Mouse (Mus musculus) liver, embryonic 12.5 days (tissue): ENCODE results near the gene Cep85l. TPM values are rescaled to one million over a fixed set of nuclear protein-coding genes. Genes with fewer than 3 reads are reported as not detected.

ENCODE experiments used
- ATAC-seq: fragments of 200-750 bp; cut with Nextera tagmentation; 2 replicates; pipeline ENCODE4 v1.8.0; 2017; ENCODE audit warnings: moderate number of reproducible peaks, mild to moderate bottlenecking, moderate library complexity
- H3K27ac ChIP-seq: fragments of 300-500 bp; sonication (generic); 2 replicates; pipeline ENCODE4 v1.5.1; 2016; ENCODE audit warnings: mild to moderate bottlenecking
- H3K27me3 ChIP-seq: fragments of 300-500 bp; sonication (generic); replicated peaks from 2 replicates; pipeline ENCODE4 v1.6.1; 2016; ENCODE audit warnings: mild to moderate bottlenecking, moderate library complexity
- H3K36me3 ChIP-seq: fragments of 300-500 bp; sonication (generic); 2 replicates; pipeline ENCODE4 v1.6.1; 2016; ENCODE audit warnings: mild to moderate bottlenecking, moderate library complexity
- H3K4me1 ChIP-seq: fragments of 300-500 bp; sonication (generic); 2 replicates; pipeline ENCODE4 v1.6.1; 2016
- H3K4me2 ChIP-seq: fragments of 300-500 bp; sonication (generic); 2 replicates; pipeline ENCODE4 v1.6.1; 2016; ENCODE audit warnings: mild to moderate bottlenecking, moderate library complexity
- H3K4me3 ChIP-seq: fragments of 300-500 bp; sonication (generic); 2 replicates; pipeline ENCODE4 v1.5.1; 2016; ENCODE audit warnings: mild to moderate bottlenecking, moderate library complexity
- H3K9ac ChIP-seq: fragments of 300-500 bp; sonication (generic); 2 replicates; pipeline ENCODE4 v1.6.1; 2016; ENCODE audit warnings: mild to moderate bottlenecking, moderate library complexity
- H3K9me3 ChIP-seq: fragments of 300-500 bp; sonication (generic); replicated peaks from 2 replicates; pipeline ENCODE4 v1.6.1; 2016; ENCODE audit warnings: mild to moderate bottlenecking, moderate library complexity
- WGBS: fragments of 180-500 bp; shearing (Covaris S2); methylation state at CpG from one replicate; pipeline ENCODE4 v1.1.7; 2016; ENCODE audit not compliant: insufficient replicate concordance; 5-methylcytosine and 5-hydroxymethylcytosine counted together
- polyA plus RNA-seq: library from polyadenylated mRNA; unstranded; fragments of >200 nt; fragmentation: Nextera tagmentation; extraction: Ambion mirVana; gene quantifications from 2 replicates; pipeline ENCODE4 v1.2.1, GENCODE M21; 2016

Cep85l gene
- polyA plus RNA-seq, 1 experiment from 2014 or later: 2.5 TPM

GRCm38 (mm10) chr10:53388227-53388920 lies 8.6 kb upstream of the Cep85l start:
- ATAC-seq: no peak
- Histone ChIP-seq H3K9me3 (no peaks in the 10 kb centered on the region), H3K4me3 (no peak overlapping the region), H3K4me1 (no peaks in the 10 kb centered on the region), H3K36me3 (no peaks in the 10 kb centered on the region), H3K9ac (no peak overlapping the region), H3K4me2 (no peak overlapping the region), H3K27me3 (no peaks in the 10 kb centered on the region), H3K27ac (no peak overlapping the region)
- 60% methylated on average over 6 of the region's 6 CpGs for WGBS

- WGBS: 40% methylated on average over 5 of the region's 5 CpGs
These were observed 5.7 kb upstream of the Cep85l start for GRCm38 (mm10) chr10:53385438-53385837.

GRCm38 (mm10) chr10:53384896-53385295 lies 5.1 kb upstream of the Cep85l start:
- H3K4me3 ChIP-seq: no peak overlapping the region
- no peaks in the 10 kb centered on the region for H3K36me3 ChIP-seq
- no peaks in the 10 kb centered on the region for H3K9me3 ChIP-seq
- no peak overlapping the region for H3K27ac ChIP-seq
- WGBS: 77% methylated on average over 1 of the region's 1 CpGs
- no peak for ATAC-seq
- H3K9ac ChIP-seq: no peak overlapping the region
- peaks cover 6% of the 10 kb centered on the region for H3K4me1 ChIP-seq
- no peaks in the 10 kb centered on the region for H3K27me3 ChIP-seq
- H3K4me2 ChIP-seq: no peak overlapping the region

More at GRCm38 (mm10) chr10:53385438-53385837, 5.7 kb upstream of the Cep85l start:
- ATAC-seq: no peak
- no peak overlapping the region for H3K4me3 ChIP-seq
- H3K9me3 ChIP-seq: no peaks in the 10 kb centered on the region
- H3K9ac ChIP-seq: no peak overlapping the region
- no peaks in the 10 kb centered on the region for H3K36me3 ChIP-seq
- no peaks in the 10 kb centered on the region for H3K27me3 ChIP-seq
- H3K27ac ChIP-seq: no peak overlapping the region
- peaks cover under 1% of the 10 kb centered on the region; the same call in 1 of the 2 replicates for H3K4me1 ChIP-seq
- no peak overlapping the region for H3K4me2 ChIP-seq

- H3K27ac ChIP-seq: peak overlapping the region; percentile 15; the same call in 1 of the 2 replicates
- no peaks in the 10 kb centered on the region for H3K27me3 ChIP-seq
- H3K9ac ChIP-seq: no peak overlapping the region
- no peak for ATAC-seq
- peaks cover 19% of the 10 kb centered on the region for H3K4me1 ChIP-seq
- peak overlapping the region; percentile 24; the same call in 1 of the 2 replicates for H3K4me2 ChIP-seq
- H3K36me3 ChIP-seq: no peaks in the 10 kb centered on the region
- no peak overlapping the region for H3K4me3 ChIP-seq
- WGBS: 57% methylated on average over 7 of the region's 7 CpGs
- no peaks in the 10 kb centered on the region for H3K9me3 ChIP-seq
These were observed 3.1 kb upstream of the Cep85l start for GRCm38 (mm10) chr10:53382696-53383365.

GRCm38 (mm10) chr10:53378981-53379708 lies 602 bp downstream of the Cep85l start:
- peak overlapping the region; percentile 89 for H3K27ac ChIP-seq

GRCm38 (mm10) chr10:53378296-53378695 lies 1.5 kb downstream of the Cep85l start:
- Histone ChIP-seq H3K27me3 (no peaks in the 10 kb centered on the region), H3K36me3 (no peaks in the 10 kb centered on the region), H3K4me1 (peaks cover 23% of the 10 kb centered on the region), H3K9ac (0 out of 2 replicates have a peak overlapping the region, but pooled peaks have one; percentile 91), H3K4me3 (peak overlapping the region; percentile 85), H3K4me2 (peak overlapping the region; percentile 98), H3K27ac (no peak overlapping the region), H3K9me3 (no peaks in the 10 kb centered on the region)
- 77% methylated on average over 6 of the region's 6 CpGs for WGBS
- ATAC-seq: no peak

More at GRCm38 (mm10) chr10:53378981-53379708, 602 bp downstream of the Cep85l start:
- H3K36me3 ChIP-seq: no peaks in the 10 kb centered on the region
- no peaks in the 10 kb centered on the region for H3K27me3 ChIP-seq
- peak overlapping the region; percentile 98 for H3K4me2 ChIP-seq
- under 1% methylated on average over 55 of the region's 59 CpGs for WGBS
- peaks cover 23% of the 10 kb centered on the region for H3K4me1 ChIP-seq
- peak overlapping the region; percentile 85 for H3K4me3 ChIP-seq
- peak overlapping the region; percentile 91 for H3K9ac ChIP-seq
- peak; percentile 82 for ATAC-seq
- no peaks in the 10 kb centered on the region for H3K9me3 ChIP-seq

GRCm38 (mm10) chr10:53377096-53377495 lies 2.7 kb downstream of the Cep85l start:
- no peak for ATAC-seq
- H3K4me2 ChIP-seq: no peak overlapping the region
- no peak overlapping the region for H3K27ac ChIP-seq
- H3K36me3 ChIP-seq: peaks cover 3% of the 10 kb centered on the region
- peaks cover 3% of the 10 kb centered on the region; the same call in 1 of the 2 replicates for H3K9me3 ChIP-seq
- peaks cover 23% of the 10 kb centered on the region for H3K4me1 ChIP-seq
- no peak overlapping the region for H3K4me3 ChIP-seq
- no peaks in the 10 kb centered on the region for H3K27me3 ChIP-seq
- H3K9ac ChIP-seq: no peak overlapping the region

GRCm38 (mm10) chr10:53373885-53374578 lies 5.7 kb downstream of the Cep85l start:
- Histone ChIP-seq H3K4me1 (peaks cover 12% of the 10 kb centered on the region; the same call in 1 of the 2 replicates), H3K27ac (no peak overlapping the region), H3K4me2 (no peak overlapping the region), H3K36me3 (peaks cover 12% of the 10 kb centered on the region), H3K4me3 (no peak overlapping the region), H3K9me3 (peaks cover 12% of the 10 kb centered on the region; the same call in 1 of the 2 replicates), H3K9ac (no peak overlapping the region), H3K27me3 (no peaks in the 10 kb centered on the region)
- WGBS: 73% methylated on average over 6 of the region's 6 CpGs
- no peak for ATAC-seq

GRCm38 (mm10) chr10:53367265-53367664 lies 12.5 kb downstream of the Cep85l start:
- no peak for ATAC-seq
- WGBS: 72% methylated on average over 2 of the region's 2 CpGs

GRCm38 (mm10) chr10:53364311-53364710 lies 15.4 kb downstream of the Cep85l start:
- ATAC-seq: no peak
- peaks cover 11% of the 10 kb centered on the region; the same call in 1 of the 2 replicates for H3K36me3 ChIP-seq
- no peaks in the 10 kb centered on the region for H3K9me3 ChIP-seq
- H3K9ac ChIP-seq: no peak overlapping the region
- H3K4me3 ChIP-seq: no peak overlapping the region
- peaks cover 4% of the 10 kb centered on the region; the same call in 1 of the 2 replicates for H3K4me1 ChIP-seq
- H3K4me2 ChIP-seq: no peak overlapping the region
- H3K27ac ChIP-seq: no peak overlapping the region
- no peaks in the 10 kb centered on the region for H3K27me3 ChIP-seq

More at GRCm38 (mm10) chr10:53367265-53367664, 12.5 kb downstream of the Cep85l start:
- no peak overlapping the region for H3K4me2 ChIP-seq
- H3K9me3 ChIP-seq: peaks cover 9% of the 10 kb centered on the region; the same call in 1 of the 2 replicates
- H3K36me3 ChIP-seq: peaks cover 19% of the 10 kb centered on the region
- no peak overlapping the region for H3K9ac ChIP-seq
- no peak overlapping the region for H3K27ac ChIP-seq
- peaks cover 4% of the 10 kb centered on the region; the same call in 1 of the 2 replicates for H3K4me1 ChIP-seq
- H3K27me3 ChIP-seq: no peaks in the 10 kb centered on the region
- no peak overlapping the region for H3K4me3 ChIP-seq

GRCm38 (mm10) chr10:53359016-53359415 lies 20.7 kb downstream of the Cep85l start:
- H3K36me3 ChIP-seq: peaks cover 25% of the 10 kb centered on the region
- 86% methylated on average over 3 of the region's 3 CpGs for WGBS
- H3K27me3 ChIP-seq: no peaks in the 10 kb centered on the region
- H3K4me3 ChIP-seq: no peak overlapping the region
- H3K4me2 ChIP-seq: no peak overlapping the region
- H3K4me1 ChIP-seq: no peaks in the 10 kb centered on the region
- H3K9ac ChIP-seq: no peak overlapping the region
- no peak for ATAC-seq
- no peaks in the 10 kb centered on the region for H3K9me3 ChIP-seq
- no peak overlapping the region for H3K27ac ChIP-seq
